Mouse (Mus musculus) layer of hippocampus, adult 2 months (tissue): ENCODE results near the gene Caskin2. TPM values are rescaled to one million over a fixed set of nuclear protein-coding genes. Genes with fewer than 3 reads are reported as not detected.

Experiments
- DNase-seq, 2 experiments: peaks; one replicate each; pipeline ENCODE4 v3.0.0; 2022; ENCODE audit warnings: low spot score in 2 of 2
- H3K27ac ChIP-seq: fragments of 200-600 bp; 2 replicates; pipeline ENCODE4 v1.8.1; 2022
- H3K4me3 ChIP-seq: fragments of 200-600 bp; 2 replicates; pipeline ENCODE4 v1.8.1; 2022; ENCODE audit warnings: mild to moderate bottlenecking
- CTCF ChIP-seq: fragments of 200-600 bp; conservative IDR thresholded peaks from 2 replicates; pipeline ENCODE4 v1.8.1; 2022; ENCODE audit warnings: antibody characterized with exemption, mild to moderate bottlenecking, moderate library complexity
- total RNA-seq, 2 experiments: library from RNA; stranded (reverse); gene quantifications; 2 replicates each; pipeline ENCODE4 v1.2.3; 2021

The Caskin2 gene
- total RNA-seq, 2 experiments from 2014 or later = 17.7 to 19.7 TPM

DNA sequence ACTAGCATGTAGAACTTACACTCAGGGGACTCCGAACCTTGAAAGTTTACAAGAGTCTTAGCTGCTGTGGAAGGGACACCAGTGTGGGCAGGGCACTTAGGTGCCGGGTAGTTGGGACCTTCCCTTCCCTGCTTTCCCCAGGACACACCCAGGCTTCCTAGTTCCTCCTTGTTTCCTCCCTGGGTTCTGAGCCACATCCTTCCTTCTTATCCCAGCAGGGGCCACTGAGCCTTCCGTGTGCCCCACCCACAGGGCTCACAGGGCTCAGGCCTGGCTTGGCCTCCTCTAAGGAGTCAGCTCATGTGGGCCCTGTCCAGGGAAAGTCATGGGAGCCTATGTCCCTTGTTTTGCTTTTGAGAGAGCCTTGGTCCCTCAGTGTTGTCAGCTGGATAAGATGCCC is 26.3 kb upstream of the Caskin2 start:
- Histone ChIP-seq H3K4me3 (no peak overlapping the region), H3K27ac (no peak overlapping the region)
- no peak for DNase-seq
- no peak for TF ChIP-seq CTCF

DNA sequence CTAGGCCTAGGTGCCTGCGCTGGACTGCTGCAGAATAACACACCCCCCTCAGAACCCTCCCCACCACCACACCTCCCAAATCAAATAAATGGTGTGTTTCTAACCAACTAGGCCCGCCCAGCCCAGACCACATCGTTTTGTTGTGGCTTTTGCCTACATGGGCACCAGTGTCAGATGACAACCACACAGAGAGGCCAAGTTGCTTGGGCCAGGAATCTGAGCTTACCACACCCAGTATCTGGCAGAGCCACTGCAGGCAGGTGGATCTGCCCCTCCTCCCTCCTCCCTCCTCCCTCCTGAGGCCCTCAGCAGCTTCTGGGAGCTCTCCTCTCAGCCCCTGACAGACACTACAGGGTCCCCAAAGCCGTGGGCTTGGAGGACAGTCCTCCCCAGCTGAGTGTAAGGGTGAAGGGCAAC is 25.5 kb upstream of the Caskin2 start:
- TF ChIP-seq CTCF = no peak
- H3K4me3 ChIP-seq = no peak overlapping the region
- no peak overlapping the region for H3K27ac ChIP-seq
- no peak for DNase-seq

DNA sequence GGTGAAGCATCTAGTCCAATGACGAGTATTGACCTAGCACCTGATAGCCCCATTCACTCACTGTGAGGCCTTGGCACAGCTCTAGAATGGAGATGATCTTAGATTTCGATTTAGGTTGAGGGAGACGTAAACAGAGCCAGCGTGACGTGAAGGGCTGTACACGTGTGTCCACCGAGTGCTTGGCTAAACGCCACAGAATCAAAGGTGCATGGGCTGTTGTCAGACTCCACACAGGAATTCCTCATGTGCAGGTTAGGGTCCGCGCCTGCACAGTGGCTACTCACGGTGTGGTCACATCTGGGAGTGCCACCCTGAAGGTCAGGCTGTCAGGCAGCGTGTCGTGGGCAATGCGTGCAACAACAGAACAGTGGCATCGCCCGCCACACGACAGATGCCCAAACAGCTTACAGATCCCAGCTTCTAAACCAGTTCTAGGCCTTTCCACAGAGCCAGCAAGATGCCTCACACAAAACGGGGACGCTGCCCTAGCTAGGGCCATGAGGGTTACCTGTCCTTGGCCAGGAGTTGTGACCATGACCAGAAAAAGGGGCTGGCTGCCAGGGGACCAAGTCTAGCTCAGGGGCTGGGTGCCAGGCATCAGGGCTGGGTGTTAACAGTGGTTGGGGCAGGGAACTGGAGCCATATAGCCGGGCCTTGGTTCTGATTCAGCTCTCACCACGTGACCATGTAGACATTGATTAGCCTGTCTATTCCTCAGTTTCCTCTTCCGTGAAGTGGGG is 24.3 kb upstream of the Caskin2 start:
- no peak for TF ChIP-seq CTCF
- DNase-seq = no peak
- no peak overlapping the region for H3K4me3 ChIP-seq
- no peak overlapping the region for H3K27ac ChIP-seq

DNA sequence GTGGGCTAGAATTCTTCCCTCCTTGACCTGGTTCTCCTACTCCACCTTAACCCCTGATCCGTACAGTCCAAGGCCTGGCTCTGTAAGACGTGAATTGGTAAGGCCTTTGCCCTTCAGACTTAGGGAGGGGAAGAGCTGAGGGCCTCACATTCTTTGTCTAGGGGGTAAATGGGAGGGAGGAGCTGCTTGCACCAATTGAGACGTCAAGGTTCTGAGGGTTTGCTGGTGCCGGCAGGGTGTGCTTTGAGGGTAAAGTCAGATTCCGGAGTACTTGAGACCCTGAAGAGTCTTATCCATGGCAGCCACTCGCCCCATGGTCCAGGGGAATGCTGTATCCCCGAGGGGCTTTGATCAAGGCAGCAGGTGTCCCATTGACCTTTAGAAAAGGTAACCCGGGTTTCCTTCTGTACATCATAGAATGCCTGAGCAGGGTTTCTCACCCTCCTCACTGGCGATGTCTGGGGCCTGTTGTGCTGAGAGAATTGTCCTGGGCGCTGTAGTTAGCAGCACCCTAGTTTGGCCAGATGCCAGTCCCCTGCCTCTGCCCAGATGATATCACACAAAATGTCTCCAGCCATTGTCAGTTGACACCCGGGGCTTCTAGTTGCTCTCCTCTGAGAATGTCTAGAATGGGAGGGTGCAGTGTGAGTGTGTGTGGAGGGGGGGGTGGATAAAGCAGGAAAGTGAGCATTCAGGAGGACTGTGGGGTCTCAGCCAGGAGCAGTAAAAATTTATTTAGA is 23.4 kb upstream of the Caskin2 start:
- H3K4me3 ChIP-seq = no peak overlapping the region

DNA sequence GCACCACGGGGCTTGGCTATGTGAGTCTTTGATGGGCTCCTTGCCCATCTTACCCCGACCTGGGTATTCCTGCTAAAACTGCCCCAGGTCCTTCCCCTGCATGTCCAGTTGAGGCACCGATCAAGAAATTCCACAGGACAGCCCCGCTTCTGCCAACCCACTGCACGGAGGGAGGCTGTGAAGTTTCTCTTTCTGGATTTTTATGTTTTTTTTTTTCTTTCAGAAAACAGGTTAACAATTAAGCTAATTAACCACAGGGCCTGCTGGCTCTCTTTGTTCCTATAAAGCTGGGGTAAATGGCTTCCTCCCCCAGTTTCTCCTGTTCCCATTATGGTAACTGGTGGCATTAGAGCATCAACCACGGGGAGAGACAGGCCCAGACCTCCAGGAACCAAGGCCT is 20.6 kb upstream of the Caskin2 start:
- no peak overlapping the region for H3K4me3 ChIP-seq
- DNase-seq = no peak
- H3K27ac ChIP-seq = no peak overlapping the region
- no peak for TF ChIP-seq CTCF

More for the DNA sequence above, 23.4 kb upstream of the Caskin2 start:
- H3K27ac ChIP-seq = no peak overlapping the region
- no peak for DNase-seq
- TF ChIP-seq CTCF = no peak

DNA sequence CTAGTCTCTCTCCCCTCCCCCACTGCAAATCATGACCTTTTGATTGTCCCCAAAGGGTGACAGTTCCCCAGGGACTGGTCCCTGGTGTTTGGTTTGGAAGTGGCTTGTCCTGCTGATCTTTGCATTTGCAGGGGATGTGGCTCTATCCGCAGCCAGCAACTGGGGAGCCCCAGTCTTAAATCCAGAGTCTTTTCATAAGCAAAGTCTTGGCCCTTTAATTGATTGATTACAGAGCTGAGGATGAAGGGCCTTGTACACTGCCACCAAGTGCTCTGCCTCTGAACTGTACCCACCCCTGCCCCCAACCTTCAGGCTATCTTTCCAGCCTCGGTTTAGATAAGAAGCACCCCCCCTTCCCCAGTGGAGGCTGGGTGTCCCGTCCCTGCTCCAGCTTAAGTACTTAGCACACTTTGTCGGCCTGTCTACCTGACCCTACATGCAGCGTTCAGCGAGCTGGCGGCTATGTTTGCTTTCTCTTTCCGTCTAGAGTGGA is 19.6 kb upstream of the Caskin2 start:
- no peak for DNase-seq
- H3K27ac ChIP-seq = no peak overlapping the region
- TF ChIP-seq CTCF = no peak
- no peak overlapping the region for H3K4me3 ChIP-seq

DNA sequence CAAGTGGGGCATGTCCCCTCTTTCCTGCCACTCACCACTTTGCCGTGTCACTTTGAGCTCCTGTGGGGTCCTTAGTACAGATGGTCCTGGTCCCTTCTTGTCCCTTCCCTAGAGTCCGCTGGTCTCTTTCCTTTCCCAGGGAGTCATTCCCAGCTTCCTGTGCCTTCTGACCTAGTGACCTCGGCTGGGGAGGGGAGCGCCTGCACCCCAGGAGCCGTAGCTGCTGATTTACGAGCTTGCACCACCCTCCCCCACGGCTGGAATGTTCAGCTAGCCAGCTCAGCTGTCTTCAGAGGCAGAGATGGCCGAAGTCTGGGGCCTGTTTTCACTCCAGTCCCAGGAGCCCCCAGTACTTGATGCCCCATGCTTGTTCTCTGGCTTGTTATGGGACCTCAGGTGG is 19.1 kb upstream of the Caskin2 start:
- DNase-seq = no peak
- no peak overlapping the region for H3K4me3 ChIP-seq
- no peak overlapping the region for H3K27ac ChIP-seq

DNA sequence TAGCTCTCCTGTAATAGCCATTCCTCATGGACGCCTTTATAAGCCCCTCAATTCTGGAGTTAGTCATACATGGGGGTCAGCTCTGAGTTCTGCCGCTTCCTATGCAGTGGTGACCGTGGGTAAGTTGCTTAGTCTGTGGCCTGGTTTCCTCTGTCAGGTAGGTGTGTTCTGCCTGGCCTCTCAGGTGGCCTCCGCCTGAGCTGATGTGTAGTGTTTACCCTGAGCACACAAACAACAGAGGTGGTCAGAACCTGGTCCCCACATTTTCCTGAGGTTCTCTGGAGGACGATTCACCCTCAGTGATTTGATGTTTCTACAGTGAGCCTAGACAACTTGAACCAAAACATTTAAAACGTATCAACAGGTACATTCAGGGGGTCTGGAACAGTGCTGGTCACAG is 18.6 kb upstream of the Caskin2 start:
- no peak for TF ChIP-seq CTCF
- Histone ChIP-seq H3K4me3 (no peak overlapping the region), H3K27ac (no peak overlapping the region)
- no peak for DNase-seq

More for the DNA sequence above, 19.1 kb upstream of the Caskin2 start:
- TF ChIP-seq CTCF = no peak

DNA sequence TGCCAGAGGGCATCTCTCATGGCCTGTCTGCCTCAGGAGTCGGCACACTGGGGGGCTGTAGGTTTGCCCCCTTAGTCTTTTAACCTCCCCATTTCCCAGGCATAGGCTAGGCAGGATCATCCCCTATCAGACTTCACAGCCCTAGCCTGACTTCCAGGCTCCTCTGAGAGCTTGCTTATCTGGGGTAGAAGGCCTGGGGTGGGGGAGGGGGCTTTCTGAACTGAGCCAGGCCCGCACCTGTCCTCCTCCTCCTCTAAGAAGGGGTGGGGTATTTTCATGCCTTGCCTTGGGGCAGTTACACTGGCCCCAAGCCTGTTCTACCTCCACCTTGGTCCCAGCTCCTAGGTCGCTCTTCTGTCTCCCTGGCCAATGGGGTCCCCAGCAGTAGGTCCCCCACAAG is 18.1 kb upstream of the Caskin2 start:
- no peak for DNase-seq
- no peak for TF ChIP-seq CTCF
- no peak overlapping the region for H3K4me3 ChIP-seq
- no peak overlapping the region for H3K27ac ChIP-seq

DNA sequence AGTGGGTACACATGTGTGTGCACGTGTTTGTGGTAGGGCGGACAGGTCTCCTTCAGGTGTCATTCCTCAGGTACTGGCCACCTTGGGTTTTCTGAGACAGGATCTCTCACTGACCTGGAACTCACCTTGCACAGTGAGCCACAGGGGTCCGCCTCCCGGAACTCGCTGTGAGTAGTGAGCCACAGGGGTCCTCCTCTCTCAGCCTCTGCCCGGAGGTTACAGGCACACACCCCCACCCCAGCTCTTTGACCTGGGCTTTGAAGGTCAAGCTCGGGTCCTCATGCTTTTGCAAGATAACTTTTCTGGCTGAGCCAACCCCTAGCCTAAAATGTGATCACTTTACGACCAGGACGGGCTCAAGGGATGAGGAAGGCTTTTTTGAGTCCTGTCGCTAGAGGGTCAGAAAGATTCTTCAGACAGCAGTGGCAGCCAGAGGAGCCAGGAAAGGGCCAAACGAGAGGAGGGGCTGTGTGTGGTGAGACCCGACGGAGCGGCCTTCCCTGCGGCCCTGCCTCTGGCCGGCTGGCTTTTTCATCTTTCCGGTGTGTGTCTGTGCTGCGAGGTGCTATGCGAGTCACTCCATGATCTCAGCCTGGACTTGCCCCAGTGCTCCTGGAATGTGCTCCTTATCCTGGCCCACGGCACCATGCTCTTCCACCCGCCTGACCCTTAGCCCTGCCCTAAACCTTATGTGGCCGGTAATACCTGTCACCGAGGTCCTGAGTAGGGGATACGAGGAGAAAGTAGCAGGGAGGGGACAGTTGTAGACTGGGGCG is 17.3 kb upstream of the Caskin2 start:
- Histone ChIP-seq H3K27ac (no peak overlapping the region), H3K4me3 (no peak overlapping the region)
- TF ChIP-seq CTCF = no peak
- DNase-seq = no peak

DNA sequence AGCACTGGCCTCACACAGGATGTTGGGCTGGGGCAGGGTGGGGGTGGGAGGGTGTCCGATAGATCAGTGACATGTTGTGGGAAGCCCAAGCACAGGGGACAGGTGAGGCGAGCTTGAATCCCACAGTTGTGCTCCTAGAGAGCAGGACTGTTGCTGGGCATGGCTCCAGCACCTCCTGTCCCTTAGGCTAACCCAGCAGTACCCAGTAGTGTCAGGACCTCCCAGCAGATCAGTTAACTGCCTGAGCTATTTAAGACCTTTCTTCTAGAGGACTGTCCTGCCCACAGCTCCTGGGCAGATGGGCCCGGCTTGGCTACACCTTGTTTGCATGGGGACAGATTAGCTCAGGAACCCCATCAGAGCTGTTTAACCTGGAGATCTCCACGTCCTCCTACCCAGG is 15.6 kb upstream of the Caskin2 start:
- Histone ChIP-seq H3K4me3 (no peak overlapping the region), H3K27ac (no peak overlapping the region)
- DNase-seq = no peak
- TF ChIP-seq CTCF = no peak

DNA sequence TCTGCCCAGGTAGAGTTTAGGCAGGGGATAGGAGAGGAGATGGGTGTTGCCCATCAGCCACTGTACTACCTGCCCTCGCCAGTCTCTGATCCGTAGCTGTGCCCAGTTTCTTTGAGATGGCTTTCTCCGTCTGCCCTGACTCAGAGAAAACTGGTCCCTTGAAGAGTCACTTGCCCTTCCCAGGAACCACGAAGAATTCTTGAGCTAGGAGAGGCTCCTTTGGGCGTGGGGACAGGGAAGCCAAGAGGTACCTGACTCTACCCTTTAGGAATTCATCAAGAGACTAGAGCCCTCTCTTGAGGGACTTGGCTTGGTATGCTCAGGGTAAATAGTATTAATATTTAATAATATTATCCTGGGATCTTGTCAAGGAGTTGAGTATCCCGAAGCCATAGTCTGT is 14.2 kb upstream of the Caskin2 start:
- no peak for DNase-seq
- Histone ChIP-seq H3K27ac (no peak overlapping the region), H3K4me3 (no peak overlapping the region)
- no peak for TF ChIP-seq CTCF

DNA sequence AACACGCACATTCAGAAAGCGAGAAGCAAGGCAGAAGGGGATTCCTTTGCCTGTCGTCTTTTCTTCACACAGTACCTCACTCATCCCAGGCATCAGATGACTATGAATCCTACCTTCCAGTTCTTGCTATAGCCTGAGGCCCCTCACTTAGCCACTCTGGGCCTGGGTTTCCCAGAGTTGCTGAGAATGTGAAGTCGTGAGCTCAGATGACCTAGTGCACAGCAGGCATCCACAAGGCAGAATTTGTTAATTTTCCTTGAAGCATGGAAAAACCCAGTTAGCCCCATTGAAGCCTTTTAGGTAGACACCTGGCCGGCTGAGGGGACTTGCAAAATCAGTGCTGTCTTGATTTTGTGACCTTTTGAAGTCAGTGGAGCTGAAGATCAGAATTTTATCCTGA is 13.0 kb upstream of the Caskin2 start:
- Histone ChIP-seq H3K27ac (no peak overlapping the region), H3K4me3 (no peak overlapping the region)
- DNase-seq = no peak
- no peak for TF ChIP-seq CTCF

DNA sequence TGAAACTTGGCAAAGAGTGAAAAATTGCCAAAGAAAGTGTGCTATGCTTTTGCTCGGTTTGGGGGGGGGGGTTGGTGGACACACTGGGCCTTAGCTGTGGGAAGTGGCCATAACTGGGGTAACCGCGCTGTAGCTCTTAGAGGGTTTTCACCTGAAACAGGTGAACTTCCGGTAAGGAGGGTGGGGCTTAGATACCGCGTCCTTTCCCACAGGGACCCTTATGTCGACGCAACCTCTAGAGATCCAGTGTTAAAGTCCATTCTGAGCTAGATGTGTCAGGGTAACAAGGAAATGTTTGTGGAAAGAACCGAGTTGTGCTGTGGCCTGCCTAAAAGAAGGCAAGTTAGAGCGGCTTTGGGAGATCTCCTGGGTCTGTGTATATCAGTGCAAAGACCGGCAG is 11.4 kb upstream of the Caskin2 start:
- no peak for DNase-seq
- Histone ChIP-seq H3K4me3 (peak overlapping the region; percentile 77; the same call in 1 of the 2 replicates), H3K27ac (no peak overlapping the region)
- no peak for TF ChIP-seq CTCF
